Mouse (Mus musculus): Measurements from ENCODE around the gene Pcyt1a. TPM values are rescaled to one million over a fixed set of nuclear protein-coding genes. Genes with fewer than 3 reads are reported as not detected.
"Not testable (repeated sequence)": the region's sequence is repeated elsewhere in the genome, so short reads cannot be mapped to it uniquely, and the experiment has no call there.

The Pcyt1a gene
- polyA plus RNA-seq, 1 experiment: 33.4 TPM

DNA sequence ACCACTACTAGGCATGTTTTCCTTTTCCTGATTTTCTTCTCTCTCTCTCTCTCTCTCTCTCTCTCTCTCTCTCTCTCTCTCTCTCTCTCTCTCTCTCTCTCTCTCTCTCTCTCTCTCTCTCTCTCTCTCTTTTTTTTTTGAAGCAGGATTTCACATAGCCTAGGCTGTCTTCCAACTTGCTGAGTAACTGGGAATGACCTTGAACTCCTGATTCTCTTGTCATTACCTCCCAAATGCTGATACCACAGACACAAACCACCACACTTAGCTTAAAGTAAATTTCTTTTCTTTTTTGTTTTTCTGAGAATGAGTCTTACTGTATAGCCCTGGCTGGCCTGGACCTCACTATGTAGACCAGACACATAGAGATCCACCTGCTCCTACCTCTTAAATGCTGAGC, 4.0 kb downstream of the Pcyt1a start:
- Histone ChIP-seq H3K4me1 (ENCODE audit: control insufficient read depth, insufficient read depth, low read length) (no peaks in the 10 kb centered on the region; the same call in 1 of the 2 replicates), H3K4me3 (replicated peaks; ENCODE audit: insufficient read depth, low read depth, low read length) (no peak overlapping the region), H3K27me3 (ENCODE audit: control insufficient read depth, insufficient read depth, low read length) (no peaks in the 10 kb centered on the region), H3K27ac (ENCODE audit: insufficient read depth, low read length) (no peak overlapping the region)
- no peak for TF ChIP-seq POLR2A (IDR thresholded peaks at IDR 0.05; ENCODE audit: borderline replicate concordance, insufficient read depth, low read length)
- TF ChIP-seq CTCF (IDR thresholded peaks at IDR 0.05; ENCODE audit: borderline replicate concordance, insufficient read depth, low read depth, low read length): no peak
- no peak for DNase-seq

DNA sequence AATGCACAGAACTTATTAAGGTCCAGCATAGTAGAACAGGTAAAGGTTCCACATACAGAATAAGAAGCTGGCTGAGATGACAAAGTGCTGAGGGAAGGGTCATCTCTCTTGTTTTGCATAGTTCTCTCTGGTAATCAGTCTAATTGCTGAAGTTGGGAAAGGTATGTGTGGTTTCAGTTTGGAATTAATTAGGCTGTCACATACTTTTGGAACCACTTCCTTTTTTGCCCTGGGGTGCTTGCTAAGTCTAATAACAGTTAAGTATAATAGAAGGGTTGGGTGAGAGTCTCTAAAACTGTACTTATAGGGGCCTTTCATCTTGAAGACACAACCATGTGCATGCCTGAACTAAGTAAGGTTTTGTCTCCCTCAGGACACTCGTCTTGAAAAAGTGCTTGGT, 5.9 kb downstream of the Pcyt1a start:
- no peaks in the 10 kb centered on the region for H3K27me3 ChIP-seq (ENCODE audit: control insufficient read depth, insufficient read depth, low read length)
- TF ChIP-seq POLR2A (IDR thresholded peaks at IDR 0.05; ENCODE audit: borderline replicate concordance, insufficient read depth, low read length) (no peak), CTCF (IDR thresholded peaks at IDR 0.05; ENCODE audit: borderline replicate concordance, insufficient read depth, low read depth, low read length) (no peak)
- H3K4me3 ChIP-seq (replicated peaks; ENCODE audit: insufficient read depth, low read depth, low read length): no peak overlapping the region
- 74% methylated on average over 1 of the region's 1 CpGs for WGBS
- H3K27ac ChIP-seq (ENCODE audit: insufficient read depth, low read length): no peak overlapping the region
- H3K4me1 ChIP-seq (ENCODE audit: control insufficient read depth, insufficient read depth, low read length): no peaks in the 10 kb centered on the region
- no peak for DNase-seq

DNA sequence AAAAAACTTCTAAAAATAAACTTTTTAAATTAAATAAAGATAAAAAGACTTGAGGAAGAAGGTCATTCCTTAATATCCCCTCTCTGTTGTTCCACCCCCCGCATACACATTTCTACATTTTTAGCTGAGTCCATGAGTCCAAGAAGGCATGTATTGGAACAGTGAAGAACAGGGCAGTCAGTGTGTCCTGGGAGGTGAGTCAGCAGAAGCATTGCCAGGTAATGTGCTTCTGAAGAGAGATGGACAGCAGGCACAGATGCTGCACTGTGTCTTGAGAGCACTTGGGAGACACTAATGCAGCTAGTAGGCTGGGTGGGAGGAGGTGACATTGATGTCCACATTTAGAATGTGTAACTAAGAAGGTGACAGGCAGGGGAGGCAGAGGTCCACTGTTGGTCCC, 6.5 kb downstream of the Pcyt1a start:
- WGBS: 93% methylated on average over 1 of the region's 1 CpGs
- no peak for DNase-seq
- H3K27ac ChIP-seq (ENCODE audit: insufficient read depth, low read length): no peak overlapping the region
- TF ChIP-seq CTCF (IDR thresholded peaks at IDR 0.05; ENCODE audit: borderline replicate concordance, insufficient read depth, low read depth, low read length): no peak
- TF ChIP-seq POLR2A (IDR thresholded peaks at IDR 0.05; ENCODE audit: borderline replicate concordance, insufficient read depth, low read length): no peak
- no peaks in the 10 kb centered on the region for H3K27me3 ChIP-seq (ENCODE audit: control insufficient read depth, insufficient read depth, low read length)
- H3K4me3 ChIP-seq (replicated peaks; ENCODE audit: insufficient read depth, low read depth, low read length): no peak overlapping the region
- no peaks in the 10 kb centered on the region for H3K4me1 ChIP-seq (ENCODE audit: control insufficient read depth, insufficient read depth, low read length)

DNA sequence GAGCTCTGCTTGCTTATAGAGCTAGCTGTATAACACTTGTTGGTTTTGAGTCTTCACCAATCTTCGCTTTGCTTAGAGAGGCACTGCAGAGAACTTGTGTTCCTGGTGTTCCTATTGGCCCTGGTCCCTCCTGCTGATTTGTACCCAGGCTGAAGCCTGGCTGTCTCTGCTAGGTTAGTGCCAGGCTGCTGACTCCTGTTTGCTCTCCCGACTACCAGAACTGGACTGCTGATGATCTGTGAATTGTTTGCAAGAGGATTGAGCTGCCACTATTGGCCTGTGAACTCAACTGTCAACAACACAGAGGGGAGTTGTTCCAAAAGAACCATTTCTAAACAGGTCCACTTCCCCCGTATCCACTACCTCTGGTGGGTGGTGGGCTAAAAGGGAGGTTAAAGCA, 10.7 kb downstream of the Pcyt1a start:
- Histone ChIP-seq H3K27ac (ENCODE audit: insufficient read depth, low read length) (no peak overlapping the region), H3K4me1 (ENCODE audit: control insufficient read depth, insufficient read depth, low read length) (no peaks in the 10 kb centered on the region), H3K27me3 (ENCODE audit: control insufficient read depth, insufficient read depth, low read length) (no peaks in the 10 kb centered on the region), H3K4me3 (replicated peaks; ENCODE audit: insufficient read depth, low read depth, low read length) (no peak overlapping the region)
- TF ChIP-seq CTCF (IDR thresholded peaks at IDR 0.05; ENCODE audit: borderline replicate concordance, insufficient read depth, low read depth, low read length) (no peak), POLR2A (IDR thresholded peaks at IDR 0.05; ENCODE audit: borderline replicate concordance, insufficient read depth, low read length) (no peak)
- no peak for DNase-seq
- 59% methylated on average over 3 of the region's 3 CpGs for WGBS

DNA sequence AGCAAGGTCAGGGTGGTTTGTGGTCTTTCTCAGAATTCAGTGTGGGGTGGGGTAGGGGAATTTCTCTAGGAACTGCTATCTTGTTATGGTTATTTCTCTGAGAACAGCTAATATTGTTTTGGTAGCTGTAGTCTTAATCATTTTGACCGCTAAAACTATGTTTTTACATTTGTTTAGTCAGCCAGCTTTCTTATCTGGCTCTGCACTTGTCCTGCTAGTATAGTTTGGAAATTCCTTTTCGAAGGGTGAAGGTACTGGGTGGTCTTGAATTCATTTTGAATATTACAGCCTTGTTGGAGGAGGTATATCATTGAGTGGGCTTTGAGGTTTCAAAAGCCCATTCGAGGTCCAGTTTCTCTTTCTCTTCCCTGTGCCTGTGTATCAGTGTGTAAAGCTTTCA, 13.9 kb downstream of the Pcyt1a start:
- not testable (repeated sequence) for H3K4me3 ChIP-seq (replicated peaks; ENCODE audit: insufficient read depth, low read depth, low read length); H3K27ac ChIP-seq (ENCODE audit: insufficient read depth, low read length); H3K4me1 ChIP-seq (ENCODE audit: control insufficient read depth, insufficient read depth, low read length); H3K27me3 ChIP-seq (ENCODE audit: control insufficient read depth, insufficient read depth, low read length); DNase-seq
- WGBS: 96% methylated on average over 3 of the region's 3 CpGs

DNA sequence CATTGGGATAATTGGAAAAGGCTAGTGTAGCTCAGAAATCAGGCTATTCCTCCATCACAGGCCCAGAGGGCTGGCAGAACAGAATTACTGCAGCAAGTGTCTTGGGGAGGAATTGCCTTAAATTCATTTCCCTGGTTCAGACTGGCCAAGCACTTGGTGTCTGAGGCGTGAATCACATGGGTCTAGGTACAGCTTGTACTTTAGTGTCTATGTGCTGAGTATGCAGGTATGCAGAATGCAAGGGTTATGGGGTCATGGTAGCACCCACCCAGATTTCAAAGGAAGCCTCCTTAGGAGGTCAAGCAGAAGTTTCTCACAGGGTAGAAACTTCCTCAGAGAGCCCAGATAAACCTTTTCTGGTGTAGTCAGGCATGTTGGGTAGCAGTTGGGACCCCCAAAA, 14.8 kb downstream of the Pcyt1a start:
- 100% methylated on average over 1 of the region's 1 CpGs for WGBS
- TF ChIP-seq POLR2A (IDR thresholded peaks at IDR 0.05; ENCODE audit: borderline replicate concordance, insufficient read depth, low read length) (no peak), CTCF (IDR thresholded peaks at IDR 0.05; ENCODE audit: borderline replicate concordance, insufficient read depth, low read depth, low read length) (no peak)
- Histone ChIP-seq H3K4me3 (replicated peaks; ENCODE audit: insufficient read depth, low read depth, low read length) (no peak overlapping the region), H3K27ac (ENCODE audit: insufficient read depth, low read length) (no peak overlapping the region), H3K27me3 (ENCODE audit: control insufficient read depth, insufficient read depth, low read length) (no peaks in the 10 kb centered on the region), H3K4me1 (ENCODE audit: control insufficient read depth, insufficient read depth, low read length) (peaks cover 6% of the 10 kb centered on the region; the same call in 1 of the 2 replicates)
- no peak for DNase-seq

DNA sequence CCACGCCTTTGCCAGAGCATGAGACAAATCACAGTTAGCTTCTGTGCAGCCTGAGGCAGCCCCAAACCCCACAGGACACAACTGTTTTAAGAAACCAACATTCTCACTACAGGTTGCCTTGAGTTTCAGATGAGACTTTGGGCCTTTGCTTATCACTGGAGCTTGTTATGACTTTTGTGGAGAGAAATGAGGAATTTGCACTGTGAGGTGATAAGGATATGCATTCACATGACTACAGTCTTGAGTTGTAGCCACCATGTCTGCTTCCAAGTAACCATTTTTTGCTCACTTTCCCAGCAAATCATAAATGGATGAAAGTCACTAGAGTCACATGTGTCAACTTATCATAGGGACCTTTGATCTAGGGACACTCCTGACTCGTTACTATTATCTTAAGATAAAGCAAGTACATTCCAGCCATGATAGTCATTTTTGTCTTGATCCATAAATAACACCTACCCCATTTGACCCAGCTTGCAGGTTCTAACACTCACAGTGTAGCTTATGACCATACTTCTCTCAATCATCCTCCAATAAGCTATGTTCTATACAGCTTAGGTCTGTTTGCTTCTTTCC, 15.9 kb downstream of the Pcyt1a start:
- Histone ChIP-seq H3K27ac (ENCODE audit: insufficient read depth, low read length) (no peak overlapping the region), H3K4me3 (replicated peaks; ENCODE audit: insufficient read depth, low read depth, low read length) (no peak overlapping the region), H3K27me3 (ENCODE audit: control insufficient read depth, insufficient read depth, low read length) (no peaks in the 10 kb centered on the region), H3K4me1 (ENCODE audit: control insufficient read depth, insufficient read depth, low read length) (peaks cover 6% of the 10 kb centered on the region; the same call in 1 of the 2 replicates)
- DNase-seq: no peak
- TF ChIP-seq POLR2A (IDR thresholded peaks at IDR 0.05; ENCODE audit: borderline replicate concordance, insufficient read depth, low read length): no peak
- no peak for TF ChIP-seq CTCF (IDR thresholded peaks at IDR 0.05; ENCODE audit: borderline replicate concordance, insufficient read depth, low read depth, low read length)
- 85% methylated on average over 2 of the region's 2 CpGs for WGBS

DNA sequence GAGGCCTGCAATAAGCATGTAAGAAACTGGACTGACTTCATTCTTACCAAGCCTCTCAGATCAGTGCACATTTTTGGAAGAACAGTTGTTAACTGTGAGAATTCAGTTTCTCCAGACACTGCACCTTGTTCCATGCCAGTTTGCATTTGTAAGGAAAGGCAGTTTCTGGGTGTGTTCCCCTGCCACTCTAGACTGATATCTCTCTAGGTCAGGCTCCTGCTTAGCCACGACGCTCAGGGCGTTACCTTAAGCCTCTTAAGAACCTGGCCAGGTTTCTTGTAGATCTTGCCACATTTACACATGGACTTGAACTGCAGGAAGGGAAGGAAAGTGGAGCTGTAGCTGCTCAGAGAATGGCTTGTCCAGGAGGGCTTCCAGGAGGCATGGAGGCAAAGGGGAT, 18.9 kb downstream of the Pcyt1a start:
- H3K4me3 ChIP-seq (replicated peaks; ENCODE audit: insufficient read depth, low read depth, low read length): no peak overlapping the region
- WGBS: 86% methylated on average over 3 of the region's 3 CpGs
- H3K27me3 ChIP-seq (ENCODE audit: control insufficient read depth, insufficient read depth, low read length): no peaks in the 10 kb centered on the region
- TF ChIP-seq POLR2A (IDR thresholded peaks at IDR 0.05; ENCODE audit: borderline replicate concordance, insufficient read depth, low read length) (no peak), CTCF (IDR thresholded peaks at IDR 0.05; ENCODE audit: borderline replicate concordance, insufficient read depth, low read depth, low read length) (no peak)
- H3K4me1 ChIP-seq (ENCODE audit: control insufficient read depth, insufficient read depth, low read length): peaks cover 6% of the 10 kb centered on the region; the same call in 1 of the 2 replicates
- no peak overlapping the region for H3K27ac ChIP-seq (ENCODE audit: insufficient read depth, low read length)
- DNase-seq: no peak
